Mouse (Mus musculus) forebrain, postnatal 0 days (tissue): ENCODE measurements around the gene Btbd9. TPM values are rescaled to one million over a fixed set of nuclear protein-coding genes. Genes with fewer than 3 reads are reported as not detected.
A peak's percentile ranks its signal among the peaks of the same experiment; 100 is the strongest.

Experiments
- ATAC-seq: fragments of 200-750 bp; cut with Nextera tagmentation; 2 replicates; pipeline ENCODE4 v1.8.0; 2017; ENCODE audit warnings: mild to moderate bottlenecking, moderate library complexity
- DNase-seq: peaks from one replicate; pipeline ENCODE4 v3.0.0-alpha.2; 2015
- H3K27ac ChIP-seq: fragments of 300-500 bp; sonication (generic); 2 replicates; pipeline ENCODE4 v1.5.1; 2014; ENCODE audit warnings: low read depth, mild to moderate bottlenecking, antibody characterized with exemption, low read length, moderate library complexity, mixed read lengths
- H3K27me3 ChIP-seq: fragments of 300-500 bp; sonication (generic); 2 replicates; pipeline ENCODE4 v1.6.1; 2014; ENCODE audit warnings: mild to moderate bottlenecking, low read length, mixed read lengths; ENCODE audit not compliant: insufficient read depth
- H3K36me3 ChIP-seq: fragments of 300-500 bp; sonication (generic); 2 replicates; pipeline ENCODE4 v1.6.1; 2014; ENCODE audit warnings: mild to moderate bottlenecking, moderate library complexity; ENCODE audit not compliant: insufficient read depth
- H3K4me1 ChIP-seq: fragments of 300-500 bp; sonication (generic); 2 replicates; pipeline ENCODE4 v1.6.1; 2014; ENCODE audit warnings: antibody characterized with exemption; ENCODE audit not compliant: insufficient read depth
- H3K4me2 ChIP-seq: fragments of 300-500 bp; sonication (generic); 2 replicates; pipeline ENCODE4 v1.6.1; 2014; ENCODE audit warnings: low read depth, mild to moderate bottlenecking, moderate library complexity
- H3K4me3 ChIP-seq: fragments of 300-500 bp; sonication (generic); 2 replicates; pipeline ENCODE4 v1.5.1; 2014; ENCODE audit warnings: low read depth, low read length, mixed read lengths
- H3K9ac ChIP-seq: fragments of 300-500 bp; sonication (generic); 2 replicates; pipeline ENCODE4 v1.6.1; 2014; ENCODE audit warnings: mild to moderate bottlenecking
- H3K9me3 ChIP-seq: fragments of 300-500 bp; sonication (generic); 2 replicates; pipeline ENCODE4 v1.6.1; 2016; ENCODE audit warnings: low read length
- CTCF ChIP-seq: sonication (generic); IDR thresholded peaks from 2 replicates; pipeline ENCODE4 v1.5.1; 2016; ENCODE audit warnings: antibody characterized with exemption, control low read depth, low read depth
- WGBS: fragments of 180-500 bp; shearing (Covaris S2); extraction: QIAGEN DNeasy Blood & Tissue Kit; methylation state at CpG from one replicate; pipeline ENCODE4 v1.1.7; 2014; 5-methylcytosine and 5-hydroxymethylcytosine counted together
- polyA plus RNA-seq: library from polyadenylated mRNA; unstranded; fragments of >200 nt; fragmentation: Nextera tagmentation; extraction: Ambion mirVana; gene quantifications from 2 replicates; pipeline ENCODE4 v1.2.1, GENCODE M21; 2015
- total RNA-seq: library from RNA; depleted of rRNA; stranded (reverse); fragments of >200 nt; gene quantifications from 2 replicates; pipeline ENCODE4 v1.2.3, GENCODE M21; 2014

Btbd9 gene
- total and polyA plus RNA-seq, 2 experiments from 2014 or later: 63.6 to 149 TPM

GRCm38 (mm10) chr17:30454862-30455243, 121.4 kb downstream of the Btbd9 start:
- peak; percentile 93 for DNase-seq
- WGBS: 6% methylated on average over 3 of the region's 3 CpGs
- ATAC-seq: peak; percentile 70
- Histone ChIP-seq H3K4me3 (no peak overlapping the region), H3K9ac (no peak overlapping the region), H3K27me3 (no peaks in the 10 kb centered on the region), H3K9me3 (no peaks in the 10 kb centered on the region), H3K4me1 (peaks cover 32% of the 10 kb centered on the region), H3K36me3 (no peaks in the 10 kb centered on the region), H3K4me2 (no peak overlapping the region), H3K27ac (no peak overlapping the region)
- TF ChIP-seq CTCF: peak; percentile 89

- WGBS: 27% methylated on average over 6 of the region's 6 CpGs
- peaks cover 28% of the 10 kb centered on the region for H3K4me1 ChIP-seq
- no peaks in the 10 kb centered on the region for H3K27me3 ChIP-seq
- no peaks in the 10 kb centered on the region for H3K36me3 ChIP-seq
- no peak for DNase-seq
- TF ChIP-seq CTCF: no peak
- no peak overlapping the region for H3K4me3 ChIP-seq
- peak; percentile 45 for ATAC-seq
- no peak overlapping the region for H3K9ac ChIP-seq
- no peaks in the 10 kb centered on the region for H3K9me3 ChIP-seq
- no peak overlapping the region for H3K27ac ChIP-seq
- H3K4me2 ChIP-seq: no peak overlapping the region
Observed at GRCm38 (mm10) chr17:30454155-30454861, 122.0 kb downstream of the Btbd9 start.

- DNase-seq: no peak
- Histone ChIP-seq H3K9me3 (no peaks in the 10 kb centered on the region), H3K4me2 (no peak overlapping the region), H3K27me3 (no peaks in the 10 kb centered on the region), H3K4me1 (peaks cover 21% of the 10 kb centered on the region), H3K36me3 (no peaks in the 10 kb centered on the region), H3K9ac (no peak overlapping the region), H3K4me3 (no peak overlapping the region), H3K27ac (no peak overlapping the region)
- no peak for TF ChIP-seq CTCF
- 55% methylated on average over 4 of the region's 4 CpGs for WGBS
- no peak for ATAC-seq
Observed at GRCm38 (mm10) chr17:30453272-30453671, 123.0 kb downstream of the Btbd9 start.

GRCm38 (mm10) chr17:30452363-30452762, 123.9 kb downstream of the Btbd9 start:
- no peak overlapping the region for H3K4me2 ChIP-seq
- H3K4me1 ChIP-seq: peaks cover 12% of the 10 kb centered on the region; the same call in 1 of the 2 replicates
- H3K36me3 ChIP-seq: no peaks in the 10 kb centered on the region
- 64% methylated on average over 9 of the region's 9 CpGs for WGBS
- ATAC-seq (no peak), DNase-seq (no peak)
- H3K27me3 ChIP-seq: no peaks in the 10 kb centered on the region
- no peak overlapping the region for H3K9ac ChIP-seq
- H3K9me3 ChIP-seq: no peaks in the 10 kb centered on the region
- no peak for TF ChIP-seq CTCF
- no peak overlapping the region for H3K4me3 ChIP-seq
- no peak overlapping the region for H3K27ac ChIP-seq

GRCm38 (mm10) chr17:30448562-30448961, 127.7 kb downstream of the Btbd9 start:
- H3K4me1 ChIP-seq: no peaks in the 10 kb centered on the region
- ATAC-seq (no peak), DNase-seq (no peak)
- no peak overlapping the region for H3K27ac ChIP-seq
- H3K9me3 ChIP-seq: no peaks in the 10 kb centered on the region
- no peak overlapping the region for H3K9ac ChIP-seq
- no peak for TF ChIP-seq CTCF
- H3K27me3 ChIP-seq: no peaks in the 10 kb centered on the region
- no peaks in the 10 kb centered on the region for H3K36me3 ChIP-seq
- H3K4me3 ChIP-seq: no peak overlapping the region
- 86% methylated on average over 5 of the region's 5 CpGs for WGBS
- H3K4me2 ChIP-seq: no peak overlapping the region

GRCm38 (mm10) chr17:30445805-30446441, 130.4 kb downstream of the Btbd9 start:
- H3K4me1 ChIP-seq: peaks cover 4% of the 10 kb centered on the region; the same call in 1 of the 2 replicates
- H3K4me3 ChIP-seq: no peak overlapping the region
- no peak overlapping the region for H3K27ac ChIP-seq
- H3K4me2 ChIP-seq: no peak overlapping the region
- no peak overlapping the region for H3K9ac ChIP-seq
- ATAC-seq: no peak
- H3K36me3 ChIP-seq: no peaks in the 10 kb centered on the region
- H3K27me3 ChIP-seq: no peaks in the 10 kb centered on the region
- no peak for TF ChIP-seq CTCF
- no peak for DNase-seq
- no peaks in the 10 kb centered on the region for H3K9me3 ChIP-seq
- WGBS: 89% methylated on average over 3 of the region's 3 CpGs

GRCm38 (mm10) chr17:30439702-30440101, 136.6 kb downstream of the Btbd9 start:
- 91% methylated on average over 3 of the region's 3 CpGs for WGBS
- Histone ChIP-seq H3K9me3 (no peaks in the 10 kb centered on the region), H3K27ac (no peak overlapping the region), H3K4me3 (no peak overlapping the region), H3K27me3 (no peaks in the 10 kb centered on the region), H3K36me3 (no peaks in the 10 kb centered on the region), H3K9ac (no peak overlapping the region), H3K4me2 (no peak overlapping the region), H3K4me1 (peaks cover 17% of the 10 kb centered on the region)
- no peak for TF ChIP-seq CTCF
- DNase-seq: no peak
- ATAC-seq: no peak
